Mouse (Mus musculus) C2C12 (cell line): ENCODE results near the gene Plin4. TPM values are rescaled to one million over a fixed set of nuclear protein-coding genes. Genes with fewer than 3 reads are reported as not detected.
"Not testable (repeated sequence)": the region's sequence is repeated elsewhere in the genome, so short reads cannot be mapped to it uniquely, and the experiment has no call there.

Experiments used
- H3K27me3 ChIP-seq: one replicate; pipeline ENCODE4 v1.6.1; 2011; ENCODE audit not compliant: control insufficient read depth, insufficient read depth, insufficient read length
- H3K36me3 ChIP-seq: one replicate; pipeline ENCODE4 v1.6.1; 2011; ENCODE audit not compliant: control insufficient read depth, insufficient read depth
- H3K4me3 ChIP-seq: one replicate; pipeline ENCODE4 v1.5.1; 2011; ENCODE audit warnings: mild to moderate bottlenecking, control low read depth; ENCODE audit not compliant: poor library complexity, insufficient read depth, severe bottlenecking
- H3K79me2 ChIP-seq: one replicate; pipeline ENCODE4 v1.6.1; 2011; ENCODE audit not compliant: control insufficient read depth, insufficient read depth
- H3K79me3 ChIP-seq: one replicate; pipeline ENCODE4 v1.6.1; 2011; ENCODE audit warnings: low read depth, control low read depth
- H3ac ChIP-seq: one replicate; pipeline ENCODE3; 2011; ENCODE audit warnings: low read depth; ENCODE audit not compliant: control insufficient read depth, insufficient read length
- CEBPB ChIP-seq: IDR thresholded peaks from one replicate; pipeline ENCODE4 v1.6.1; 2011; ENCODE audit warnings: low read depth, mild to moderate bottlenecking, control low read depth, moderate library complexity
- CTCF ChIP-seq: IDR thresholded peaks from one replicate; pipeline ENCODE4 v1.5.1; 2011; ENCODE audit not compliant: control insufficient read depth, insufficient read depth, insufficient read length
- FOSL1 ChIP-seq: IDR thresholded peaks from one replicate; pipeline ENCODE4 v1.8.0; 2011; ENCODE audit warnings: mild to moderate bottlenecking, low read length; ENCODE audit not compliant: poor library complexity, insufficient read depth, severe bottlenecking
- MAX ChIP-seq: IDR thresholded peaks from one replicate; pipeline ENCODE4 v1.6.1; 2011; ENCODE audit warnings: mild to moderate bottlenecking, control low read depth
- MYOD1 ChIP-seq: IDR thresholded peaks from one replicate; pipeline ENCODE4 v1.6.1; 2011; ENCODE audit warnings: low read depth; ENCODE audit not compliant: control insufficient read depth, insufficient read length
- MYOG ChIP-seq: IDR thresholded peaks from one replicate; pipeline ENCODE4 v1.6.1; 2011; ENCODE audit not compliant: control insufficient read depth, insufficient read length; ENCODE audit errors: extremely low read depth
- USF1 ChIP-seq: IDR thresholded peaks from one replicate; pipeline ENCODE4 v1.6.1; 2011; ENCODE audit warnings: low read depth, mild to moderate bottlenecking, control low read depth, moderate library complexity
- polyA plus RNA-seq: library from polyadenylated mRNA; unstranded; fragments of >200 nt; fragmentation: generic; extraction: Trizol; gene quantifications from one replicate; pipeline ENCODE4 v1.2.1, GENCODE M21; 2012; ENCODE audit warnings: missing spikeins

Gene Plin4
- polyA plus RNA-seq, 1 experiment: 3.2 TPM

DNA sequence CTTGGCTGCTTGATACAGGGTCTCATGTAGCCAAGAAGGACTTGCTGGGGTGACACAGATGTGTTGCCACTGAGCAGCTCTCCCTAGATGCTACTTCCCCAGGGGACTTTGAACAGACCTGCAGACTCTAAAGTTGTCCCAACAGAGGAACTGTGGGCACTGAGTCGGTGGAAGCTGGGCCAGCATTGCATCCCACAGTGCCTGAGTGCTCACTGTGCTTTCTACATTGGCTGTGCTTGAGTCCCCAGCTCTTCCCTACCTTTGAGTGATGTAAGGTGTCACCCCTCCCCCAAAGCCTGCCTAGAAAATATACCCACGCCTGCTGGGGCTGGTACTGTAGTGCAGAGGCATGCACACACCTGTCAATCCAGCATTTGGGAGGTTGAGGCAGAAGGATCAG lies 1.9 kb downstream of the Plin4 start:
- TF ChIP-seq FOSL1 (no peak), CTCF (no peak), USF1 (no peak), MAX (no peak), MYOG (no peak), MYOD1 (no peak), CEBPB (no peak)
- Histone ChIP-seq H3K79me3 (no peaks in the 10 kb centered on the region), H3K79me2 (no peaks in the 10 kb centered on the region), H3K36me3 (no peaks in the 10 kb centered on the region), H3K27me3 (no peaks in the 10 kb centered on the region), H3K4me3 (no peak overlapping the region), H3ac (no peak overlapping the region)

GRCm38 (mm10) chr17:56106981-56107380 lies 2.6 kb downstream of the Plin4 start:
- H3K79me3 ChIP-seq: no peaks in the 10 kb centered on the region
- H3ac ChIP-seq: no peak overlapping the region
- no peaks in the 10 kb centered on the region for H3K27me3 ChIP-seq
- no peaks in the 10 kb centered on the region for H3K79me2 ChIP-seq
- H3K4me3 ChIP-seq: no peak overlapping the region
- no peak for TF ChIP-seq MAX
- TF ChIP-seq CEBPB: no peak
- no peak for TF ChIP-seq FOSL1
- TF ChIP-seq MYOD1: no peak
- no peak for TF ChIP-seq CTCF
- H3K36me3 ChIP-seq: peaks cover 6% of the 10 kb centered on the region

DNA sequence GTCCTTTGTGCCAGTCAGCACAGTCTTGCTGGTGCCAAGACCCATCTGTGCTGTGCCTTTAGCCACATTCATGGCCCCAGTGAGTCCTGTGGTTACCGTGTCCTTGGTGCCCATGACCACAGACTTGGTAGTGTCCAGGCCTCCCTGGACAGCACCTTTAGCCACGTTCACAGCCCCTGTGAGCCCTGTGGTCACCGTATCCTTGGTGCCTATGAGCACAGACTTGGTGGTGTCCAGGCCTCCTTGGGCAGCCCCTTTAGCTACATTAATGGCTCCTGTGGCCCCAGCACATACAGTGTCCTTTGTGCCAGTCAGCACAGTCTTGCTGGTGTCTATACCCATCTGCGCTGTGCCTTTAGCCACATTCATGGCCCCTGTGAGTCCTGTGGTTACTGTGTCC lies 3.2 kb downstream of the Plin4 start:
- not testable (repeated sequence) for H3K79me2 ChIP-seq, H3K79me3 ChIP-seq, H3ac ChIP-seq, H3K4me3 ChIP-seq, H3K27me3 ChIP-seq
- H3K36me3 ChIP-seq: peaks cover 12% of the 10 kb centered on the region

DNA sequence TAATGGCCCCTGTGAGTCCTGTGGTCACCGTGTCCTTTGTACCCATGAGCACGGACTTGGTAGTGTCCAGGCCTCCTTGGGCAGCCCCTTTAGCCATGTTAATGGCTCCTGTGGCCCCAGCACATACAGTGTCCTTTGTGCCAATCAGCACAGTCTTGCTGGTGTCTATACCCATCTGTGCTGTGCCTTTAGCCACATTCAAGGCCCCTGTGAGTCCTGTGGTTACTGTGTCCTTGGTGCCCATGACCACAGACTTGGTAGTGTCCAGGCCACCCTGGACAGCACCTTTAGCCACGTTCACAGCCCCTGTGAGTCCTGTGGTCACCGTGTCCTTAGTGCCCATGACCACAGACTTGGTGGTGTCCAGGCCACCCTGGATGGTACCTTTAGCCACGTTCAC lies 4.8 kb downstream of the Plin4 start:
- H3K79me2 ChIP-seq, H3K27me3 ChIP-seq, H3K79me3 ChIP-seq, H3K4me3 ChIP-seq, H3ac ChIP-seq: not testable (repeated sequence)
- H3K36me3 ChIP-seq: peaks cover 25% of the 10 kb centered on the region

- H3K79me2 ChIP-seq: no peaks in the 10 kb centered on the region
- H3ac ChIP-seq: no peak overlapping the region
- no peak for TF ChIP-seq CEBPB
- no peak for TF ChIP-seq MYOG
- no peak for TF ChIP-seq MYOD1
- no peak for TF ChIP-seq FOSL1
- TF ChIP-seq CTCF: no peak
- no peak for TF ChIP-seq USF1
- no peaks in the 10 kb centered on the region for H3K27me3 ChIP-seq
- H3K4me3 ChIP-seq: no peak overlapping the region
- peaks cover 36% of the 10 kb centered on the region for H3K36me3 ChIP-seq
- H3K79me3 ChIP-seq: no peaks in the 10 kb centered on the region
Observed at GRCm38 (mm10) chr17:56103465-56104285, 5.9 kb downstream of the Plin4 start.

- Histone ChIP-seq H3K79me3 (no peaks in the 10 kb centered on the region), H3K4me3 (no peak overlapping the region), H3ac (no peak overlapping the region), H3K36me3 (peaks cover 44% of the 10 kb centered on the region), H3K27me3 (no peaks in the 10 kb centered on the region), H3K79me2 (no peaks in the 10 kb centered on the region)
- TF ChIP-seq MAX (no peak), MYOG (no peak), USF1 (no peak), CTCF (no peak), CEBPB (no peak), MYOD1 (no peak), FOSL1 (no peak)
Observed at GRCm38 (mm10) chr17:56102927-56103326, 6.7 kb downstream of the Plin4 start.

GRCm38 (mm10) chr17:56102158-56102557 lies 7.4 kb downstream of the Plin4 start:
- Histone ChIP-seq H3ac (no peak overlapping the region), H3K79me3 (no peaks in the 10 kb centered on the region), H3K27me3 (no peaks in the 10 kb centered on the region), H3K4me3 (no peak overlapping the region), H3K79me2 (no peaks in the 10 kb centered on the region), H3K36me3 (peaks cover 51% of the 10 kb centered on the region)
- TF ChIP-seq MAX: no peak
- TF ChIP-seq MYOG: no peak
- TF ChIP-seq CTCF: no peak
- TF ChIP-seq MYOD1: no peak
- TF ChIP-seq USF1: no peak
- TF ChIP-seq FOSL1: no peak
- no peak for TF ChIP-seq CEBPB
